Mouse (Mus musculus) small intestine, adult 2 months (tissue): ENCODE measurements around the gene Ppp1r13l. TPM values are rescaled to one million over a fixed set of nuclear protein-coding genes. Genes with fewer than 3 reads are reported as not detected.

Experiments used
- H3K27ac ChIP-seq: fragments of 200-500 bp; 2 replicates; pipeline ENCODE4 v1.5.1; 2012; ENCODE audit warnings: low read depth, low read length, control low read depth, inconsistent platforms; ENCODE audit not compliant: insufficient read depth
- H3K27me3 ChIP-seq: fragments of 200-500 bp; 2 replicates; pipeline ENCODE4 v1.6.1; 2012; ENCODE audit warnings: mild to moderate bottlenecking, moderate library complexity, low read length, inconsistent platforms; ENCODE audit not compliant: control insufficient read depth, insufficient read depth
- H3K36me3 ChIP-seq: fragments of 200-500 bp; 2 replicates; pipeline ENCODE4 v1.6.1; 2012; ENCODE audit warnings: mild to moderate bottlenecking, low read length, control low read depth, inconsistent platforms; ENCODE audit not compliant: control insufficient read depth, insufficient read depth
- H3K4me1 ChIP-seq: fragments of 200-500 bp; 2 replicates; pipeline ENCODE4 v1.6.1; 2012; ENCODE audit warnings: low read length, inconsistent platforms, mixed read lengths; ENCODE audit not compliant: control insufficient read depth, insufficient read depth, insufficient read length
- H3K4me3 ChIP-seq: fragments of 200-500 bp; 2 replicates; pipeline ENCODE4 v1.5.1; 2012; ENCODE audit warnings: low read depth, mild to moderate bottlenecking, control low read depth, inconsistent platforms, low read length, moderate library complexity
- CTCF ChIP-seq: fragments of 200-500 bp; IDR thresholded peaks from 2 replicates; pipeline ENCODE4 v1.5.1; 2012; ENCODE audit warnings: low read depth, mild to moderate bottlenecking, control low read depth, inconsistent platforms, low read length, moderate library complexity, mixed read lengths; ENCODE audit not compliant: insufficient replicate concordance, insufficient read length; ENCODE audit errors: extremely low read depth
- POLR2A ChIP-seq: fragments of 200-500 bp; IDR thresholded peaks from 2 replicates; pipeline ENCODE4 v1.6.1; 2012; ENCODE audit warnings: low read depth, mild to moderate bottlenecking, control low read depth, inconsistent platforms, low read length, moderate library complexity
- WGBS: fragments of 180-500 bp; shearing (Covaris S2); methylation state at CpG from one replicate; pipeline ENCODE4 v1.1.7; 2018; 5-methylcytosine and 5-hydroxymethylcytosine counted together
- polyA plus RNA-seq: library from polyadenylated mRNA; depleted of rRNA; stranded (reverse); fragments of >200 nt; gene quantifications from 2 replicates; pipeline ENCODE4 v1.2.3, GENCODE M21; 2012

The Ppp1r13l gene
- polyA plus RNA-seq, 1 experiment: 10.4 TPM

DNA sequence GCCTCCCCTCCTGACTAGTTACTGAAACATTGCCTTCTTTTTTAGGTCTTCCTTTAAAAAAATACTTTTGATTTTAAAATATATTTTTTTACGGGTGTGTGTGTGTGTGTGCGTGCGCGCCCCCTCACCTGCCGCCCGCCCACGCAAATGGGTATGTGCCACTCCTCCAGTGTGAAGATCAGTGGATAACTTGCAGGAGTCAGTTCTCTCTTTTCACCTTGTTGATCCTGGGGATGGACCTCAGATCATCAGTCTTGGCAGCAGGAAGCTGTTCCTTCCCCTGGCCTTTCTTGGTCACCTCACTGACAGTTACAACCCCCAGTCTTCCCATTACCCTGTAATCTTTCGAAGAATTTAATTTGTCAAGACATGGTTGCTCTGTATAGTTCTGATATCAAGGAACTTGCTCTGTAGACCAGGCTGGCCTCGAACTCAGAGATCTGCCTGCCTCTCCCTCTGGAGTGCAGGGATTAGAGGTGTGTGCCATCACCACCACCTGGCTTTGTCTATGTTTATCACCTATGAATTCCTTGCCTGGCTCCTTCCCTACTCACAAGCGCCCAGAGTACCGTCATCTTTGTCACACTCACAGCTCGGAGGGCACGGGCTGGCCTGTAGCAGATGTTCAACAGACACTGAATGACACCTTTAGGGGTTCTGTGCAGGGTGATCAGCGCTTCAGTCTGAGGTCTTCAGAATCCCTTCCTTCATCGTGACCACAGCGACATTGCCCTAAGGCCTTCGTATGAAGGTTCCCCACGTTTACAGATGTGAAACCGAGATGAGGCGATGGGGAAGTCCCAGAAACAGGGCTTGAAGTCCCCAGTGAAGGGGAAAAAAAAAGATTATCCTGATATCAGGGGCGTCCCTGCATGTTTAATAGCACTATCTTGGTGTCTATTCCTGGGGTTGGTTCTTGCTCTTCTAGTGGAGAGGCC, 34.0 kb upstream of the Ppp1r13l start:
- H3K27me3 ChIP-seq: no peaks in the 10 kb centered on the region; the same call in 1 of the 2 replicates
- no peak overlapping the region for H3K4me3 ChIP-seq
- peaks cover 13% of the 10 kb centered on the region for H3K4me1 ChIP-seq
- no peak overlapping the region for H3K27ac ChIP-seq
- no peak for TF ChIP-seq POLR2A
- no peak for TF ChIP-seq CTCF
- WGBS: 69% methylated on average over 21 of the region's 21 CpGs
- H3K36me3 ChIP-seq: no peaks in the 10 kb centered on the region

DNA sequence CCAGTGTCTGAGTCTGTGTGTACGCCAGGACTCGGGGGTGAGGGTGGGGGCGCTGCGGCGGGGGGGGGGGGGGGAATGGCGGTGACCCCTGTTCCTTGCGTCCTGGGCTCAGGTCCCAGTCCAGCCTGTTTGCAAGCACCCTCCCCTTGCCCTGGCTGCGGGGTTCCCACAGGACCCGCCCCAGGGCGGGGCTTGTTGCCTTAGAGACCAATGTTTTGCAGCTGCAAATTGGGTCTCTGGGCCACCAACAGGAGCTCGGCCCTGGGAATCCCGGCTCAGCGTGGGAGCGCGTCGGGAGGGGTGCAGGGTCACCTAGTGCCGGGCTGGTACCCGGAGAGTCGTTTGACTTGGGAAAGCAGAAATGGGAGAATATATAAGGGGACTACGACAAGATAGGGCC, 33.2 kb upstream of the Ppp1r13l start:
- WGBS: 2% methylated on average over 20 of the region's 20 CpGs
- peak overlapping the region; percentile 22 for H3K4me3 ChIP-seq
- H3K27ac ChIP-seq: peak overlapping the region; percentile 80
- TF ChIP-seq POLR2A (no peak), CTCF (no peak)
- H3K27me3 ChIP-seq: no peaks in the 10 kb centered on the region; the same call in 1 of the 2 replicates
- H3K36me3 ChIP-seq: no peaks in the 10 kb centered on the region
- peaks cover 12% of the 10 kb centered on the region for H3K4me1 ChIP-seq

- H3K27me3 ChIP-seq: no peaks in the 10 kb centered on the region; the same call in 1 of the 2 replicates
- TF ChIP-seq POLR2A (no peak), CTCF (no peak)
- peak overlapping the region; percentile 57 for H3K4me3 ChIP-seq
- WGBS: 2% methylated on average over 22 of the region's 22 CpGs
- H3K36me3 ChIP-seq: no peaks in the 10 kb centered on the region
- H3K4me1 ChIP-seq: peaks cover 12% of the 10 kb centered on the region
- peak overlapping the region; percentile 80 for H3K27ac ChIP-seq
These were observed 32.4 kb upstream of the Ppp1r13l start for GRCm38 (mm10) chr7:19327128-19327527.

DNA sequence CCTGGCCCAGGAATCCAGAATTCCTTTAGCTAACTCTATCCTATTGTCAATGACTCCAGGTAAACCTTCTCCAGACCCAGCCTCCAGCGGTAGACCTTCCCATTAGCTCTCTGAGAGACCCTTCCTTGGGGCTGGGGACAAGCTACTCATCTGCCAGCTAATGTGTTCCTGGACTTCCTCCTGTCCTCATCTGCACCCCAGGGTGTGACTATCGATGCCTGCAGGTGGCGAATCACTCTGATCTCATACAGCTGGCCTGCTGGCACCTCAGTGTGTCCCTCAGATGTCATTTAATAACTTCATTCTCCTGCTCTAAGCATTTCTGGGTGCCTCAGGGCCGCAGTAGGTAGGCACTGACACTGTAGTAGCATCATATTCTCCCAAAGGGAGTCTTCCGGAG, 31.8 kb upstream of the Ppp1r13l start:
- 45% methylated on average over 5 of the region's 5 CpGs for WGBS
- Histone ChIP-seq H3K27me3 (0 out of 2 replicates have a peak, but pooled peaks cover 2% of the 10 kb centered on the region), H3K36me3 (no peaks in the 10 kb centered on the region), H3K4me3 (no peak overlapping the region), H3K27ac (no peak overlapping the region), H3K4me1 (peaks cover 12% of the 10 kb centered on the region)
- TF ChIP-seq POLR2A (no peak), CTCF (no peak)

DNA sequence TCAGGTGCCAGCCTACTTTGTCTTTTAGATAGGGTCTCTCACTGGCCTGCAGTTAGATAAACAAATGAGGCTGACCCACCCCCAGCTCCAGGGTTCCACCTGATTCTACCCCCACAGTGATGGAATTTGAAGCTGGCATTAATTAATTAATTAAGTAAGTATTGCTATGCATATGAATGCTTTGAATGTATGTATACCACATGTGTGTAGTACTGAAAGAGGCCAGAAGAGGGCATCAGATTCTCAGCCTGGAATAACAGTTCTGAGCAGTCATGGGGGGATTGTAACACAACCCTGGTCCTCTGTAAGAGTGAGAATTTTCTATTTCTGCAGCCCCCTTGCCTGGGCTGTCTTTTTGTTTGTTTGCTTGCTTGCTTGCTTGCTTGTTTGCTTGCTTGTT, 31.1 kb upstream of the Ppp1r13l start:
- Histone ChIP-seq H3K27ac (no peak overlapping the region), H3K27me3 (0 out of 2 replicates have a peak, but pooled peaks cover 3% of the 10 kb centered on the region), H3K4me3 (no peak overlapping the region), H3K4me1 (peaks cover 15% of the 10 kb centered on the region), H3K36me3 (no peaks in the 10 kb centered on the region)
- TF ChIP-seq CTCF: no peak
- TF ChIP-seq POLR2A: no peak

DNA sequence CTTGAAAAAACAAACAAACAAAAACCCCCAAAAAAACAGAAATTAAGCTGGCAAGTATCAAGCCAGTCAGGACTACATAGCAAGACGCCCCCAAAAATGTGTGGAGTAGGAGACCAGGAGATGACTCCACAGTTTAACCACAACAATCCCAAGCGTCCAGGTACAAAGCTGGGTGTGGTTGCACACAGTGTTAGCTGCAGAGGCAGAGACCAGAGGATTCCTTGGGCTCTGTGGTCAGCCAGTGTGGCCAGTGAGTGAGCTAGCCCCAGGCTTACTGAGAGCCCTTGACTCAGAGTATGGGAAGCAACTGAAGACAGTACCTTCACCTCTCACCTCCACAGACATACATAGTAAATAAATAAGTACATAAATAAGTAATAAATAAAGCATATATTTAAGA, 27.6 kb upstream of the Ppp1r13l start:
- WGBS: 71% methylated on average over 2 of the region's 2 CpGs
- TF ChIP-seq POLR2A (no peak), CTCF (no peak)
- Histone ChIP-seq H3K36me3 (no peaks in the 10 kb centered on the region), H3K4me3 (no peak overlapping the region), H3K27me3 (0 out of 2 replicates have a peak, but pooled peaks cover 3% of the 10 kb centered on the region), H3K27ac (no peak overlapping the region), H3K4me1 (peaks cover 11% of the 10 kb centered on the region)

GRCm38 (mm10) chr7:19332709-19333352, 26.7 kb upstream of the Ppp1r13l start:
- under 1% methylated on average over 52 of the region's 52 CpGs for WGBS
- no peak for TF ChIP-seq CTCF
- TF ChIP-seq POLR2A: no peak
- Histone ChIP-seq H3K4me1 (peaks cover 4% of the 10 kb centered on the region; the same call in 1 of the 2 replicates), H3K36me3 (no peaks in the 10 kb centered on the region), H3K27ac (0 out of 2 replicates have a peak overlapping the region, but pooled peaks have one; percentile 27), H3K4me3 (peak overlapping the region; percentile 64), H3K27me3 (0 out of 2 replicates have a peak, but pooled peaks cover 3% of the 10 kb centered on the region)
